Mouse (Mus musculus) spleen, adult 2 months (tissue): ENCODE data around the gene Gatad2a. TPM values are rescaled to one million over a fixed set of nuclear protein-coding genes. Genes with fewer than 3 reads are reported as not detected.

ENCODE experiments used
- DNase-seq, 2 experiments: peaks; one replicate each; pipeline versions ENCODE4 v3.0.0 to v3.0.0-alpha.2; 2012 to 2021; ENCODE audit warnings: low spot score in 2 of 2, low read depth in 1 of 2
- H3K27ac ChIP-seq: fragments of 200-500 bp; 2 replicates; pipeline ENCODE4 v1.5.1; 2012; ENCODE audit warnings: low read length, inconsistent platforms; ENCODE audit not compliant: insufficient read depth
- H3K27me3 ChIP-seq: fragments of 200-500 bp; 2 replicates; pipeline ENCODE4 v1.6.1; 2012; ENCODE audit warnings: mild to moderate bottlenecking, moderate library complexity, low read length, inconsistent platforms; ENCODE audit not compliant: control insufficient read depth, insufficient read depth
- H3K36me3 ChIP-seq: fragments of 200-500 bp; 2 replicates; pipeline ENCODE4 v1.6.1; 2012; ENCODE audit warnings: mild to moderate bottlenecking, low read length, inconsistent platforms; ENCODE audit not compliant: control insufficient read depth, insufficient read depth
- H3K4me1 ChIP-seq: fragments of 200-500 bp; 2 replicates; pipeline ENCODE4 v1.6.1; 2011; ENCODE audit warnings: inconsistent platforms; ENCODE audit not compliant: control insufficient read depth, insufficient read depth, insufficient read length
- H3K4me3 ChIP-seq: fragments of 200-500 bp; 2 replicates; pipeline ENCODE4 v1.5.1; 2011; ENCODE audit warnings: mild to moderate bottlenecking, inconsistent platforms; ENCODE audit not compliant: insufficient read depth, insufficient read length; ENCODE audit errors: extremely low read depth
- CTCF ChIP-seq: fragments of 200-500 bp; IDR thresholded peaks from 2 replicates; pipeline ENCODE4 v1.5.1; 2011; ENCODE audit warnings: mild to moderate bottlenecking, inconsistent platforms; ENCODE audit not compliant: insufficient read depth, insufficient read length, insufficient replicate concordance; ENCODE audit errors: extremely low read depth
- POLR2A ChIP-seq: fragments of 200-500 bp; IDR thresholded peaks from 2 replicates; pipeline ENCODE4 v1.6.1; 2011; ENCODE audit warnings: low read depth, low read length, inconsistent platforms
- WGBS: fragments of 180-500 bp; shearing (Covaris S2); methylation state at CpG from one replicate; pipeline ENCODE4 v1.1.7; 2018; 5-methylcytosine and 5-hydroxymethylcytosine counted together
- polyA plus RNA-seq: library from polyadenylated mRNA; depleted of rRNA; stranded (reverse); fragments of >200 nt; gene quantifications from 2 replicates; pipeline ENCODE4 v1.2.3, GENCODE M21; 2012; rRNA removed

Gatad2a gene
- polyA plus RNA-seq, 1 experiment, result 45.8 TPM

DNA sequence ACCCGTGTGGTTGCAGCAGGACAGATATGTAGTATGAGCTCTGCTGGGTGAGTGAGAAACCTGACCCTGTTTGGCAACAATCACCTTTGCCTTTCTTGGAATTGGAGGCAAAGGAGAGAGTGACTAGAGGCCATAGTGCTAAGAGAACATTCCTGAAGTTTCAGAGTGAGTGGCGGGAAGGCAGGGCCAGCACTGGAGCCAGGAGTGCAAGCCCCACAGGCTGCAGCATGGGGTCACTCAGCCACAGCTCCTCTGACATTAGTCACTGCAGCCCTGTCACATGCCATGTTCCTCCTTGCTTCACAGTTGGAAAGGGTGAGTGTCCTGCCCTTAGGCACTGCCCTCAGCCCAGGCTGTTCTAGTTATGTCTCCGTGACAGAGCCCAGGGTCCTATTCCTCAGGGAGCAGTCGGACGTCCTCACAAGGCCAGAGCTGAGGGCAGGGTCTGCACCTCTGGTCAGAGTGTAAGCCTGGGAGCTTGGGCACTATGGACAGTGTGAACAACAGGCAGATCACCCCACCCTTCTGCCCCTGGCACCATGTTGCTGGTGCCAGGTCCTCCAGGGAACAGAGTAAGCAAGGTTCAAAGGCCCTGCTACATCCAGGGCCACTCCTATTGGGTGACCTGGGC is 128.4 kb downstream of the Gatad2a start:
- no peak for DNase-seq
- Histone ChIP-seq H3K4me1 (no peaks in the 10 kb centered on the region), H3K27me3 (no peaks in the 10 kb centered on the region), H3K27ac (no peak overlapping the region), H3K36me3 (no peaks in the 10 kb centered on the region), H3K4me3 (no peak overlapping the region)
- TF ChIP-seq POLR2A, result no peak
- no peak for TF ChIP-seq CTCF
- WGBS, result 94% methylated on average over 5 of the region's 5 CpGs

DNA sequence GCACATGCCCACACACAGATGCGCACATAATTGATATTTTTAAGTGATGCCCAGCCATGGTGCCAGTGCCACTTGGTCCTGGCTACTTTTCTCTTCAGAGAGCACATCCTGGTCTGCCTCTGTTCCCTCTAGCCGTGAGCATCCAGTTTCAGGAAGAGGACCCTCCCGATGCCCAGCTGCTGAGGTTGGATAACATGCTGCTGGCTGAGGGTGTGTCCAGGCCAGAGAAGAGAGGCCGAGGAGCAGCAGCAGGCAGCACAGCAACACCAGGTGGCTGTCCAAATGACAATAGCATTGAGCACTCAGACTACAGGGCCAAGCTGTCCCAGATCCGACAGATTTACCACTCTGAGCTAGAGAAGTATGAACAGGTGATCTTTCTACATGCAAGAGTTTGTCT is 132.0 kb downstream of the Gatad2a start:
- no peak overlapping the region for H3K4me3 ChIP-seq
- TF ChIP-seq CTCF (no peak), POLR2A (no peak)
- DNase-seq, result no peak
- WGBS, result 81% methylated on average over 5 of the region's 5 CpGs
- no peaks in the 10 kb centered on the region for H3K4me1 ChIP-seq
- no peak overlapping the region for H3K27ac ChIP-seq
- H3K27me3 ChIP-seq, result no peaks in the 10 kb centered on the region
- no peaks in the 10 kb centered on the region for H3K36me3 ChIP-seq

DNA sequence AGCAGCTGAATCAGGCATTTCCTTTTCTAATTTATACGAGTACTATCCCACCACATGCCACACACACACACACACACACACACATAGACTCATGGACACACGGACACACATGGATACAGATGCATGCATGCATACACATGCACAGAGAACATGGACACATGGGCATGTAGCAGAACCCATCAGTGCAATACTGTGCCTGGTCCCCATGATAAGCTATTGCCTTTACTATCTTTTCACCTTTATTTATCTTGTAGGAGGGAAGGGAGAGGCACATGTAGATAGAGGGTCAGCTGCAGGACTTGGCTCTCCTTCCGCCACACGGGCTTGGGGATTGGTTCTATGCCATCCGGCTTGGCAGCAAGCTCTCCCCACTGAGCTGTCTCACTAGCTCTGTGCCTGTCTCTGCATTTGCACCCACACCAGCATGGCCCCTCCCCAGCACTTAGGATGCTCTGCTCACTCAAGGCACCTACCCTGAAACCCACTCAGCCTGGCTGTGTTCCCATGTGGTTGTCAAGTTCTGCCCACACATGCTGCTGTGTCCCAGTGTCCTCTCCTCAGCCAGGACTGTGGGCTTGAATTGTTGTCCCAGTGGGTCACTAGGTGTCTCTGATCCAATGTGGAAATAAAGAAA is 132.7 kb downstream of the Gatad2a start:
- H3K36me3 ChIP-seq, result no peaks in the 10 kb centered on the region
- no peak overlapping the region for H3K4me3 ChIP-seq
- TF ChIP-seq POLR2A (no peak), CTCF (no peak)
- H3K27ac ChIP-seq, result no peak overlapping the region
- WGBS, result 83% methylated on average over 5 of the region's 5 CpGs
- no peaks in the 10 kb centered on the region for H3K4me1 ChIP-seq
- no peak for DNase-seq
- H3K27me3 ChIP-seq, result no peaks in the 10 kb centered on the region

DNA sequence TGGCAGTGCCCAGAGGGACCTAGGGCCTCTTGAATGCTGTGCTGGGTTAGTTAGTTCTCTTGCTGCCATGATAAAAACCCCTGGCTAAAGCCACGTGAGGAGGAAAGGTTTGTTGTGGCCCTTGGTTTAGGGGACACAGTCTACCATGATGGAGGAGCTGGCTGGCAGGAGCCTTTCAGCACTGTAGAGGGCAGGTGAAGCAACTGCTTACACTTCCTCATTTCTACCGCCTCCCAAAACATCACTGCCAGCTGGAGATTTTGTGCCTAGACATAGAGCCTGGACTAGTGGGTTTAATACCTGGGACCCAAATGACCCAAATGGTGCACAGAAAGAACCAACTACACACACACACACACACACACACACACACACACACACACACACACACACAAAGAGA is 134.9 kb downstream of the Gatad2a start:
- Histone ChIP-seq H3K27me3 (no peaks in the 10 kb centered on the region), H3K36me3 (no peaks in the 10 kb centered on the region), H3K27ac (no peak overlapping the region), H3K4me1 (no peaks in the 10 kb centered on the region), H3K4me3 (no peak overlapping the region)
- TF ChIP-seq CTCF (no peak), POLR2A (no peak)
- no peak for DNase-seq
- 43% methylated on average over 2 of the region's 2 CpGs for WGBS

DNA sequence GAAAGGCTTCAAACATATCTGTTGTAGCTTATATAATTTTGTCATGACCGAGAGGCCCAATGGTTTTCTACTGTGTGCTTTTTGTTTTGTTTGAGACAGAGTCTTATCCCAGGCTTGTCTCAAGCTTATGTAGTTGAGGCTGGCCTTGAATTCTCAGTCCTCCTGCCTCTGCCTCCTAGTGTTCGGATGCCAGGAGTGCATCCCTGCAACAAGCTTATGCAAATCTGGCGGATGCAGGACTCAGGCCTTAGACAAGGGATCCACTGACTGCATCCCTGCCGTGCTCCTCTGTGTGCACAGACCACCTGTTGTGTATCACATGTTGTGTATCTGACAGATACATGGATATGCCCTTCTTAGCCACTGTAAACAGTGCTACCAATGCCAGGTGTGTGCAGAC is 135.4 kb downstream of the Gatad2a start:
- WGBS, result 88% methylated on average over 4 of the region's 4 CpGs
- TF ChIP-seq CTCF, result no peak
- no peak for TF ChIP-seq POLR2A
- Histone ChIP-seq H3K36me3 (no peaks in the 10 kb centered on the region), H3K27me3 (no peaks in the 10 kb centered on the region), H3K4me1 (no peaks in the 10 kb centered on the region), H3K27ac (no peak overlapping the region), H3K4me3 (no peak overlapping the region)
- DNase-seq, result no peak

Other genes starting within 250 kb of the Gatad2a start
- 1.1 and 1.3 TPM in 2 replicates for gene Zfp963, start 246.4 kb downstream of the Gatad2a start, polyA plus RNA-seq
- gene Gm20422, start 221.5 kb downstream of the Gatad2a start, polyA plus RNA-seq, result 0.32 and 0.97 TPM in 2 replicates
- gene Atp13a1, start 205.2 kb downstream of the Gatad2a start, polyA plus RNA-seq, result 83.2 and 114 TPM in 2 replicates
- 8.8 and 9.0 TPM in 2 replicates for gene Zfp866, start 205.2 kb downstream of the Gatad2a start, polyA plus RNA-seq
- 210 and 212 TPM in 2 replicates for gene Gmip, start 187.7 kb downstream of the Gatad2a start, polyA plus RNA-seq
- 6.6 and 8.9 TPM in 2 replicates for gene Lpar2, start 174.0 kb downstream of the Gatad2a start, polyA plus RNA-seq
- gene Pbx4, start 163.9 kb downstream of the Gatad2a start, polyA plus RNA-seq, result 10.7 and 14.7 TPM in 2 replicates
- 0.11 and 0.34 TPM in 2 replicates for gene Cilp2, start 108.7 kb downstream of the Gatad2a start, polyA plus RNA-seq
- gene Tssk6, start 94.2 kb downstream of the Gatad2a start, polyA plus RNA-seq, result 1.0 TPM in 2 replicates
- 53.8 and 76.3 TPM in 2 replicates for gene Ndufa13, start 93.8 kb downstream of the Gatad2a start, polyA plus RNA-seq
- 1.5 and 1.9 TPM in 2 replicates for gene Yjefn3, start 93.7 kb downstream of the Gatad2a start, polyA plus RNA-seq
- 83.3 and 108 TPM in 2 replicates for gene Mau2, start 46.4 kb upstream of the Gatad2a start, polyA plus RNA-seq
- 8.9 and 9.4 TPM in 2 replicates for gene Sugp1, start 46.4 kb upstream of the Gatad2a start, polyA plus RNA-seq
- gene Tm6sf2, start 76.5 kb upstream of the Gatad2a start, polyA plus RNA-seq, result 2.0 and 2.3 TPM in 2 replicates
- 0.28 and 0.36 TPM in 2 replicates for gene Hapln4, start 87.1 kb upstream of the Gatad2a start, polyA plus RNA-seq
- gene Ncan, start 124.5 kb upstream of the Gatad2a start, polyA plus RNA-seq, result 0.04 and 0.09 TPM in 2 replicates
- gene Nr2c2ap, start 134.9 kb upstream of the Gatad2a start, polyA plus RNA-seq, result 14.0 and 16.4 TPM in 2 replicates
- gene Rfxank, start 142.8 kb upstream of the Gatad2a start, polyA plus RNA-seq, result 22.5 and 24.6 TPM in 2 replicates
- gene Borcs8, start 143.1 kb upstream of the Gatad2a start, polyA plus RNA-seq, result 55.8 and 73.6 TPM in 2 replicates
- 2.3 and 4.3 TPM in 2 replicates for gene Mef2b, start 143.3 kb upstream of the Gatad2a start, polyA plus RNA-seq
- 59.9 and 76.8 TPM in 2 replicates for gene Tmem161a, start 176.0 kb upstream of the Gatad2a start, polyA plus RNA-seq
- 16.4 and 18.6 TPM in 2 replicates for gene Slc25a42, start 215.9 kb upstream of the Gatad2a start, polyA plus RNA-seq
- 38.3 and 40.0 TPM in 2 replicates for gene Sugp2, start 237.8 kb upstream of the Gatad2a start, polyA plus RNA-seq
- gene Armc6, start 238.1 kb upstream of the Gatad2a start, polyA plus RNA-seq, result 11.5 and 14.1 TPM in 2 replicates